Mouse (Mus musculus): ENCODE results near the gene Zfhx3.

The Zfhx3 gene

DNA sequence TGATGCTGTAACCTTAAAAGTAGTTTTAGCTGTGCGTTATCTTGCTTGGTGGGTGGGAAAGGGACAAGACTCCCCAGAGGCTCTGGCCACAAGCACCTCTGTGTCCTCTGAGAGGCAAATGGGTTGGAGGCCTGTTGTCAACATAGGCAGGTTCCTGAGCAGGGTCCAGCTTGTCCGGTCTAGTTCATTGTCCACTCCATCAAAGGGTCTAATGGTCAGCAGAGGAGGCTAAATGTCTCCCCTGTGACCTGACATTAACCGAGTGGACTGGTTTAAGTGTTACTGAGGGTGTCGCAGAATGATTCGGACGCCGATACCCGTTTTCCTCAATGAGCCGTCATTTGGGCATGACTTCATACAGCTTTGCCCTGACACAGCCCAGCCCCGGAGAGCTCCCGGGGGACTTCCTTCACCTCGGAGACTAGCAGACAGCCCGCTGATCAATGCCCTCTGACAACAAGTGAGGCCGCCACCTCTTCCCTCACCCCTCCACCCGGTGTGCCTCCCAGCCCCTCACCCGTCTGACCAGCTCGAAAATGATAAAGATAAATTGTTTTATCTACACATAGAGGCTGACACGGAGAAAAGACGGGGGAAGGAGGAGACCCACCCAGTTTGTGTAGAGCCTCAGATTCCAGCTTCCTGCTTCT, 298.7 kb downstream of the Zfhx3 start:
- no peak for DNase-seq (ENCODE audit: low spot score in 2 of 2)

DNA sequence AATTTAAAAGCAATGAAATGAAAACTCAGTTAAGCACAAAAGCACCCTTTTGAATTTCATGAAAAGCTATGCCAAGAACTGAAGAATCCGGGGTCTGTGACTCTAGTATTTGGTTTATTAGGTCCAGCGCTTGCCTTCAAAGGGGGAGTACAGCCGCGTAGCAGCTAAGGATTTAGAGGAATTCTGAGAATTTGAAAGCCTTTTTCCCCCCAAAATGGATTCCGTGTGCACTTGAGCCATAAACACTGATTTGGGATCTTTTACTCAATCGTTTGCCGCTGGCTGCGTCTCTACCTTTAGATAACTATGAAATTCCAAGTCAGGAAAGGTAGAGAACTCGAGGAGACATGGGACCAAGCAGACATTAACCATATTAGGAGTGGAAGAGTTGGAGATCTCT, 300.8 kb downstream of the Zfhx3 start:
- DNase-seq (ENCODE audit: low spot score in 2 of 2), result no peak

DNA sequence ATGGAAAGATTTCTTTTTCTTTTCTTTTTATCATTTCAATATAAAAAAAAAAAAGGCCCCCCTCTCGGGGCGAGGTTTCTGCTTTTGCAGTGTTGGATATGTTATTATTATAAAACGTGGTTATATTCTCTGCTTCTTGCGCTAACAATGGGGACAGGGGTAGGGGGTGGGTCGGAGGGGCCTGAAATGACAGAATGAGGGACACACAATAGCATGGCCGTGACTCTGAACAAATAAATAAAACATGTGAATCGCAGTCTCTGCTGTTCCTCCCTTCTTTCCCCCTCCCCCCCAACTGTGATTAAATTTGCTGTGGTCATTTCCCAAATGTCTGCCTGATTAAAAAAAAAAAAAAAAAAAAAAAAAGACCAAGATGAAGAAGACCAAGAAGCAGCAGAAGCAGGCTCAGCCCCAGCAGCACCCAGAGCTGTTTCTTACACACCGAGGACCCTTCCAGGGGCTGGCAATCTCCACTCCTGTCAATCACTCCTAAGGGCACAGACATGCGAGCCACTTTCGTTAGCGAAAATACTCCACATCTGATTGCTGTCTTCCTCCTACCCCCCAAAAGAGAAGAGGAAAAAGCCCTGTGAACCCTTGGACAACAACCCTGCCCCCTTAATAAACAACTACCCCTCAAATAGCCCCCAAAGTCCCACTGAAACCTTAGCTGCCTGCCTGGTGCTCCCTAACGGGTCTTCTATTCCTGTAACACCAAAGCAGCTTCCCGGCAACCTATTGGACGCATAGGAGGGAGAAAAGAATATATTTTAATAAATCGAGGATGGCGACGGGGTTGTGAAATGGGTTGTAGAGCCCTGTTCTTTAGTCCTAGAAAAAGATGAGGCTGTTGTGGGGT, 302.4 kb downstream of the Zfhx3 start:
- DNase-seq (ENCODE audit: low spot score in 2 of 2), result no peak

DNA sequence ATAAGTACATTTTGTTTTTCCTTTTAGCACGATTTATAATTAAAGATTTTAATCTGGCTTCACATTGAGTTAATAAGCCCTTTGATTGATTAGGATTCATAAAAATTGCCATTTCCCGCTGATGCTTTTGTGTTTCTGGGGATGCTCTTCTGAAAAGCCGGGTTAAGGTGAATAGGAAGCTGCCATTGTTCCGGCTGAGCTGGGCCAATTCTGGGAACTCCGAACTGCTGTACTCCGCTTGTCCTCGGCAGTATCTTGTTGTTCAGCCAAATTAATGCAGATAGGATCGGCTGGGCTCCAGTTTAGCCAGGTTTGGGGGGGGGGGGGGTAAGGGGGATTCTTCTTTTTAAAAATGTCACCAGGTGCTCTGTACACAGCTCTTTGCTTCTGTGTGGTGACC, 303.1 kb downstream of the Zfhx3 start:
- DNase-seq (ENCODE audit: low spot score in 2 of 2), result no peak

DNA sequence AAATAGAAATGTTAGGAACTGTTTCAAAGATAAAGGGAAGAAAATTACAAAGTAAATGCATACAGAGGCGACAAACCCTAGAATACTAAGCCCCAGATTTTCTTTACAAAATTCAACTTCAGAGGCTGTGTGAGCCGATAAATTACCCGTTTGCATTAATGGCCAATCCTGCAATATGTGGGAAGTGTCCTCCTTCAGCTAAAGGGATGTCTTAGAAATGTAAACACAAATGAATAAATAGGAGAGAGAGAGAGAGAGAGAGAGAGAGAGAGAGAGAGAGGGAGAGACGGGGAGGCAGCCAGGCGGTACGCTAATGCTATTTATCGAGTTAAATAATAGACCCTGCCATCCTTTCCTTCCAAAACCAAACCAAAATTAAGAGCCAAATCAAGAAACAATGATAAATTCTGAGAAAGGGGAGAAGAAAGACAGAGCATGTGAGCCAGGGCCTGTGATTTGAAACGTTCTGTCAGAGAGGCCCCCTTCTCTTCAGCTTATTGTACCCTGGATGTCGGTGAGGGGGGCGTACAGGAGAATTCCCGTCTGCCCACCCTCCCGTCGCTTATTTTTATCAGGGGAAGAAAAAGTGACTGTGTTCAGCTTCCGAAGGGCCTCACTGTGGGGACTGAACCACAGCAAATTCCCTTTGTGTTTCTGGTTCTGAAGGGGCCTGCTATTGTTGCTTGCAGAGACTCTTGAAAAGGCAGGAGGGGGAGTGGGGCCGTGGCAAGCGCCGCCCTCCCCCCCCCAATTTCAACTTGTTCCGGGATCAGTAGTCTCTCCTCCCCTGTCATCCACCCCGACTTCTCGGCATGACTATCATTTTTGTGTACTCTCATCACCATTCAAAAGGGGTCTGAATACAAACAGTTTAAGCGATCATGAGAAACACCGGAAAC, 303.8 kb downstream of the Zfhx3 start:
- DNase-seq (ENCODE audit: low spot score in 2 of 2), result no peak

DNA sequence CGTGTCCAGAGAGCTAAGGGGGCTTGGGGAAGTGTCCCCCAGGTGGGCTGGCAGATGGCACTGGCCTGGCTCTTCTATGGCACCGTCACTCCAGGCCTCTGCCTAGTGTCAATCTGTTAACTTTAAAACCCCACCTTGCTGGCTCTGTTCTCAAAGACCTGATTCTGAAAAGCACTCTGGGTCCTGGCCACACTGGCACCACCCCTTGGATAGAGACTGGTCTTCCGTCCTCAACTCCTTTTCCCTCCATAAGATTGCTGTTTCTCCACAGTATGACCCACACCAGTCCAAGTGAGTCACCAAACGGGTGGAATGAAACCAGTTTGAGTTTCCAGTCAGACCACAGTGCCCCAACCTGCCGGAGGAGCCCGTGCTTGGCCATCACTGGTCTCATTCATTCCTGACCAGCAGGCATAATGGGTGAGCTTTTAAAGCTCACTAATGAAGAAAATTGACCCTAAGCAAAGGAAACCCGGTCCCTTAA, 304.5 kb downstream of the Zfhx3 start:
- no peak for DNase-seq (ENCODE audit: low spot score in 2 of 2)

DNA sequence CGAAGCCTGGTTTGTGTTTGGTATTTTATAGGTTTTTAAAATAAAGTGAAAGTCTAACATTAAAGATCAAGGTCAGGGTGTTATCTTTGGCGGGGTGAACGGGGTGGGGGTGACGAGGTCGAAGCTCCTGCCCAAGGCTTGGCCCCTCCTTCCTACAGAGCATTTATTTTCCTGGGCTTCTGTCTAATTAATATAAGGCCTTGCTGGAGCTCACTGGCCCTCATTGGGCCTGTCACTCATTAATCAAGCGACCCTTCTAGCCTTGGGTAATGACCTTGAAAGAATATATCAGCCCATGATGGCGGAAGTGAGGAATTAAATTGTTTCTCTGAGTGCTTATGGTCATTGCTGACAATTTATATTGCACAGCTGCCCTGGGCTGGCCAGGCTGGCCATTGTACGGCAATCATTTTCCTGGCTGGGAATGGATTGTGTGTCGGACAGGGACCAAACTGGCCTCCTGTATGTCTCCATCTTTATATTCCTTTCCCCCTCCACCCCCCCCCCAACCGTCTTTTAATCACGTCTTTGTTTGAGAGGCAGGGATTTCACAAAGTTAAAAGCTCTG, 322.2 kb downstream of the Zfhx3 start:
- DNase-seq (ENCODE audit: low spot score in 2 of 2), result no peak

DNA sequence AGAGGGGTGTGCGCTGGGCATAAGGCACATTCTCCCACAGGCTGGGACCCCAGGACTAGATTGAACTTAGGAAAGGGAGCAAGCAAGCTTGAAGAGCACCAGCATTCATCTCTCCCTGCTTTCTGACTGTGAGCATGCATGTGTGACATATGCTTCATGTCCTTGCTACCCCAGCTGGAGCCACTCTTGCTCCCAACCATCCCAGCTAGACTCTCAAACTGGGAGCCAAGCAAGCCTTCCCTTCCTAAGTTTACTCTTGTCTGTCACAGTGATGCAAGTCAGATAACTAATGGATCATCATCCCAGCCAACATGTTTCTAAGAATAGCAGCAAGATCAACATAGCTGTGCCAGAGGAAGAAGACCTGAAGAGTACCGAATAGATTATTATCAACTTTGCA, 335.5 kb downstream of the Zfhx3 start:
- no peak for DNase-seq (ENCODE audit: low spot score in 2 of 2)

DNA sequence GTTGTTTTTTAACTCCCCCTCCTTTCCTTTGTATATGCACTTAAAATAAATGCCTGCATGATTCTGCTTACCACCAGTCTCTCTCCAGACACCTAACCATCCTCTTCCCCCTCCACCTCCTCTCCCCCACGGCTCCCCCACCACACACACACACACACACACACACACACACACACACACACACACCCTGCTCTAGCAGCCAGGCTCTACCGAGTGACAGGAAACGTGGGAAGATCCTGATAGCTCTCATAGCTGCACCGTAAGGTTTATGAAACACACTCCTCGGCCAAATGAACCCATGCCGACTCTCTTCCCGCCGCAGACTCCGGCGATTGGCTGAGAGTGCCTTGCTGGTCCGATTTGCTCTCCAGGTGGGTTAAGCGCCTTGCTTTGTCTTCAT, 339.5 kb downstream of the Zfhx3 start:
- no peak for DNase-seq (ENCODE audit: low spot score in 2 of 2)

DNA sequence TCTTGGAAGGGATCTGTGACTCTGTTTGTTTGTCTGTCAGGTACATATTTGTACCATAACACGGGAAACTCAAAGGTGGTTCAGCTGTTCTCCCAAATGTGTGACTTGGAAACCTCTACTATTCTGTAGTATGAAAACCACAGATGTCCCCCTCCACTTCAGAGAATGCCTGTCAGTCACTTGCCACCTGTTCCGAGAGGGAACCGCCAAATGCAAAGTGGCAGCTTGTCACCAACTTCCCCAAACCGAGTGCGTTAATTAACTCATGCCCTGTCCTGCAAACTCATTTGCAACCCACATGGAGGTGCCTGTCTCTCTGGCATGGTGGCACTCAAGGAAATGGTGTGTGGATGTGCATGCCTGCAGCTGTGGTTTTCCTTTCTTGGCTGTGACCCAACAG, 343.7 kb downstream of the Zfhx3 start:
- DNase-seq (ENCODE audit: low spot score in 2 of 2), result no peak

DNA sequence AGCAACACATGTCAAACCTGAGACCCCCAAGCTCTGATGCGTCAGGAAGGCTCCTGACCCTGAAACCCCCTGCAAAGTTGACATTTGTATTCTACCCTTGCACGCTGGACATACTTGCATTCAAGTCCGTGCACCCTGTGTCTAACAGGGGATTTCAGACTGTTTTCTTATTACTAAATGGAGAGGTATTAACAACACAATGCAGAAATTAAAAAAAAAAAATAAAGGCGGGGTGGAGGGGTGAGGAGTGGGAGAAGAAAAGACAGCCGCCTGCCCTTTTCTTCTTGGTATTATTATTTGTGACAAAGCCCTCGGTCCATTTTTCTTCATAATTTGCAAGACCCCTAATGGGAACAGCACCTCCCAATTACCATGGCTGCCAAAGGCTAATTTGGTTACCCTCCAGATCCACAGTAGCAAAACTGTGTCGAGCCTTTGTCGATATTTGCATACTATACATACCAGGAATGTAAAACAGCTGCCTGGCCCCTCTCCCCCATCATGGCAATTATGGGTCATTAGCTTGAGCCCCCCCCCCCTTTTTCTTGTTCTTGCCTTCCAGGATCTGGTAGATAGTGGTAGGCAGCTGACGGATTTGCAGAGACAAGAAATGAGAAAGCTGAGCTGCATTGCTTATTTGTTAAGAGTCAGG, 358.6 kb downstream of the Zfhx3 start:
- DNase-seq (ENCODE audit: low spot score in 2 of 2), result no peak

DNA sequence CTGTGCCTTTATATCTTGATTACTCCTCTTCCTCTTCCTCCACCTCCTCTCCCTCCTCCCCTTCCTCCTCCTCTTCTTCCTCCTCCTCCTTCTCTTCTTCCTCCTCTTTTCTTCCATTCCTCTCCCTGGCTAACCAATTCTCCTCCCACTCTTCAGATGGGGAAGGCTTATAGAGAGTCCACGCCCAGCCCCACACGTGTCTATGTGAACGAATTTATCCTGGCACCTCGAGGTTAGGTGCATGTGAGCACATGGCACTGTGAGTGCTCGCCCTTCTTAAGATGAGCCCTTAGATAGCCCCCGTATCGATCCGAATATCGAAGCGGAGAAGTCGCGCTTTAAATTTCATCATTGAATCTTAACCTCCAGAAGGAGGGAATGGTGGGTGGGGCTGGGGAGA, 359.2 kb downstream of the Zfhx3 start:
- no peak for DNase-seq (ENCODE audit: low spot score in 2 of 2)

DNA sequence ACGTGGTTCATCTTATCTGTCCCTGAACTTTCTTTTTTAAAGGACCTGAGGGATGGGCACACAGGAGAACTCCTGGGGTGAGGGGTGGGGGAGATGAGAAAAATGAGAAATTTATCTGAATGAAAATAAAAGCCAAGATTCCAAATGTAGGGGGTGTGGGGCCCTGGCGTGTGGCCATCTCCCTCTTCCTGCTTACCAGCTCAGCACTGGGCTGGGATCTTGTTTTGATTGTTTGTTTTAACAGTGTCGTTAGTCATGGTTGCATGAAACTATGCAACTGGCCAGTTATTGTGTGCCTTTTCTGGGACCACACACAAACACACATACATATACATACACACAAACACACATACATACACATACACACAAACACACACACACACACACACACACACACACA, 362.9 kb downstream of the Zfhx3 start:
- no peak for DNase-seq (ENCODE audit: low spot score in 2 of 2)

DNA sequence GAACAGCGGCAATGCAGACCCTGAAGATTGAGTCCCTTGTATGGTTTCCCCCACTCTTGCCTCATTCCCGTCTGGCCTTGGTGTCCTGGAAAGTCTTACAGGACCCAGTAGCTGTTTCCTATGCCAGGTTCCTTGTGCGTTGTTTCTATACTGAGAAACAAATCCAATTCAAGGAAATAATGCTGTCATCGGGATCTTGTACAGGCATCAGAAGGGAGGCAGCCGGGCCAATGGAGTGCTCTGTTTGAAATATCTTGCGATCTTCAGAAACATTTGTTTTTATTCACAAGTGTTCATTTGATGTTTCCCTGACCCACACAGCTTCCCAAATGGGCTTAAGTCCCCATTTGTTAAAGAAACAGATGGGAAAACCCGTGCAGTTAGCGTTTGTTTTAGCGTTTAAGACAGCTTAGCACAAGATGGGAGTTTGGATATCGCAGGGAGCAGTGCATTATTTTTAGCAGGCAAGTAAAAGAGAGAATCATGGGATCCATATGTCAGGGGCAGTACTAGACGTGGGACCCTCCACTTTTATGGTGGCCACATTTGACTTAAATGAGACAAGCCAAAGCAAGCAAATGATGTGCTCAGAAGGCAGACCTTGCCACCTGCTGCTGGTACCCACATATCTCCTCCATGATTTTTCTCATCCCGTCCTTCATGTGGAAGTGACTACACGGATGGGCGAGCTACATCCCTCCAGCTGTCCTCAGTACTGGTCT, 367.2 kb downstream of the Zfhx3 start:
- DNase-seq (ENCODE audit: low spot score in 2 of 2), result no peak

DNA sequence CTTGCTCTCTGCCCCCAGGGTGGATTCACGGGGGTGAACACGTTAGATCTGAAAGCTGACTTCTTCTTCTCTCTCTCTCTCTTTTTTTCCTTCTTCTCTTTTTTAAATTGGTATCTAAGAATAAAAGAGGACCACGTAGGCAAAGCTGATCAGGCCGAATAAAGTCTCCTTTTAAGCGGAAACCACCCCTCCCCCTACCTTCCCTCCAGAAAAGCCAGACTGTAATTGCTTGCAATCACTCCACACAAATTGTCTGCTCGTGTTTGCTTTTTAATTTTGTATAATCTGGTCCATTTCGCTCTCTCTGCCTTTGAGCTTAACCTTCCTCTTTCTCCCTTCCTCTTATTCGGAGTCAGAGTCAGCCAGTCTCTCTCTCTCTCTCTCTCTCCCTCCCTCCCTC, 372.6 kb downstream of the Zfhx3 start:
- no peak for DNase-seq (ENCODE audit: low spot score in 2 of 2)

DNA sequence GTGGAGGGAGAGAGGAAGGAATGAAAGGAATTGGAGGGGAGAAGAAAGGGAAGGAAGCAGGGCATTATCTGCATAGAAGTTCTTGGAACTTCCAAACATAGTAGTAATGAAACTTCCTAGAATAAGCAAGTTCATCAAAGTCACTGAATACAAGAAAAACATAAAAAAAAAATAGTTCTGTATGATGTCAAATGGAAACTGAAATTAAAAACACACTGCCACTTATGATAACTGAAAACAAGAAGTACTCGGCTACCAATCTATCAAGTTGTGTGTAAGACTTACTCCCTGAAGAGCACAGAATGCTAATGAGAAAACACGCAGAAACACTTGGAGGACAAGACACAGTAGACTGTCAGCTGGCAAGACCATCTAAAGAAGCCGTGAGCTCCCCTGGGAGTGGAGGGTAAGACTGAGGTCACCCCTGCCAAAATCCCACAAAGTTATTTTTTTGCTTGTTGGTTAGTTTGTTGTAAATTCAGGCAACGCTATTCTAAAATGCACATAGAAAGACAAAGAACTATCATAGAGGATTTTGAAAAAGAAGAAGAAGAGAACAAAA, 375.2 kb downstream of the Zfhx3 start:
- DNase-seq (ENCODE audit: low spot score in 2 of 2), result no peak

DNA sequence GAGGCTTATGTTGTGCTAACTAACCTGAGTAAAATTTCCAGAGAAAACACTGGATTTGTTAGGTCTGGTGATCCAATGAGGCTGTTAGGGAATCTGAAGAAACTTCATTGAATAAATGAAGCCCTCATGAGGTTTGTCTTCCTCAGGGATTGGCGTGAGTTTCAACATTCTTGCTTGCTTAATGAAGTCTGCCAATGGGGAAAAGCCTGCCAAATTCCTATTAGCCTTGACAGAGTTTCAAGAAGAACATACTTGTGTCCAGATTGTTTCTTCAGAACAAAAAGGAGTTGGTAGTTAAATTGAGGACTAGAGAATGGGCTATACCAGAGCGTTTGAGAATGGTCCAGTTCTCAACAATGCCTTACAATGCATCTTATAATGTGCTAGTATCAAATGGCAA, 385.3 kb downstream of the Zfhx3 start:
- no peak for DNase-seq (ENCODE audit: low spot score in 2 of 2)

DNA sequence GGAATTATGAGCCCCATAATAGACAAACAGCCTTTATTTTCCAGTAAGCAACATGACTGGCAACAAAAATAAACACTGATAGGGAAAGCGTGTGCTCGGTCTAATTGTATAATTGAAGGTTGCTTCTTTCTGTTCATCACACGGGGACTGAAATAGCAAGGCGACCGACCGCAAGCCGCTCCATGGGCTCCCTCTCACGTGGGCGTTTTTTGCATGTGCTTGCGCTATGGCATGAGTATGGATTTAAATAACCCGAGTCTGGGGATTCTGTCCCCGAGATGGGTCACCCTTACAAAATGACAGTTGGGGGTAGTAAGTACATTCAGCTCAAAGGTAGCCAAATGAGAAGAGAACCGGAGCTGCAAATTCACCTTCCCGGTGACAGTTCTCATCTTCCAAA, 405.9 kb downstream of the Zfhx3 start:
- no peak for DNase-seq (ENCODE audit: low spot score in 2 of 2)

DNA sequence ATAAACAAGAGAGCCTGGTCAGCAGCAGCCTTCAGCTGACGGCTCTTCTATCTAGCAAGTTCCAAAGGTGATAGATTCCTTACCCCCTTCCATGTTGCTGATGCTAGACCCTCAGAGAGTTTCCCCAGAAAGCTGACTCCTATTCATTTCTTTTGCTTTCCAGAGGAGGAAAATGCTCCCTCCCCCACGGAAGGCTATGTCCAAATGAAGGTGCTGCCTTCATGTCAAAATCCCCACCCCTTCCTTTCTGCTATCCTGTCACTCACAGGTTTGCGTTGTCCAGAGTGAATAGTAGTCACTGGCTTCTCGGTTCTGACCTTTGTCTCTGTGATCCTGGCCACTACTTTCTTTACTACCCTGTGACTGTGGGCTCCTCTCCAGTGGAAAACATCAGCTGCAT, 406.3 kb downstream of the Zfhx3 start:
- no peak for DNase-seq (ENCODE audit: low spot score in 2 of 2)

DNA sequence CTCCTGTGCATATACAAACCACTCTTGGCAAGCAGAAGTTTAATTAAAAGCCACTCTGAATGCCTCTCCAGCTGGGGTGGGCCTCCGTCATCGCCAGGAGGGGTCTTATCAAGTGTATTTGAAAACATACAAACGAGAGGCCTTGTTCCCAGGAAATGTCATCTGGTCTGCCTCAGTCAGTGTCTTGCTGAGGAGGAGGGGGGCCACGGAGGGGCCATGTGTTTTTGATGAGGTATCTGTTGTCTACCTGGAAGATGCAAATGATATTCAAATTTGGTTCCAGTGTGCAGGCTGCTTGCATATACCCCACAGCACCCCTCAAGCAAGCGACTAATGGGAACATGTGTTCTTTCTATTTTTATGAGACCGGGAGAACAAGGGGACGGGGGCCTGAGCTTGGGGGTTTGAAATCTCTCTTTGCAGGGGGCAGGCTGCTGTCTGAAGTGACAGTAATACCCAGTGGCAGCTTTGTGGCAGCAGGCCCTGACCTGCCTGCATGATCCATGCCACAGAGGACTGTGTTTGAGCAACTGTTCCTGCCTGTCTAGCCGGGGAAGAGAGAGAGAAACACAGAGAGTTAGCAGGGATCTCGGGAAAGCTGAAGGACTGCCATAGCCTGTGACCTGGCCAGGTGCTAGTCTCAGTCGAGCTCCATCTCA, 412.8 kb downstream of the Zfhx3 start:
- DNase-seq (ENCODE audit: low spot score in 2 of 2), result no peak

All from spleen, postnatal 4 days (tissue).